Comparison of ENCODE assay signal across 8 mouse cellular contexts in the genomic region with DNA sequence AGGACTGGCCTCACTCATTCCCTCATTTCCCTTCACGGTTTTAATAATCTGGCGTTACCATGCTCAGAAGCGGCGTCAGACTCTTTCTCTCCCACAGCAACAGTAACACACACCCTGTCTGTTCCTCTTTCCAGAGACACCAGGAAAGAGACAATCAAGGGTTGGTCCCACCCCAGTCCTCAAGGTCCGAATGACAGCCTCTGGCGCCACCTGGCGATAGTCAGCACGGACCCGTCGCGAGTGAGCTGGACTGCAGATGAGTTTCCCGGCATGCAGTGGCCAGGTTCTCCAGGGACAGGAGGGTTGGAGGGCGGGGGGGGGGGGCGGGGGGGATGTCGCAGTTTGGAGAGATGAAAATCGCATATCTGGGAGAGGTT. TPM values are rescaled to one million over a fixed set of nuclear protein-coding genes. Genes with fewer than 3 reads are reported as not detected.
DNase-seq lines count a peak whose midpoint lies in the region; ATAC-seq lines count a peak whose summit lies in the region.

No protein-coding gene starts in this region.

- under 1% methylated on average over 14 of the region's 16 CpGs for WGBS in hindbrain, embryonic 12.5 days

- H3K27ac ChIP-seq in hindbrain, embryonic 12.5 days = peak overlapping the region; percentile 60; the same call in 1 of the 2 replicates

- H3K9ac ChIP-seq in hindbrain, embryonic 12.5 days = peak overlapping the region; percentile 58

- H3K4me1 ChIP-seq in hindbrain, embryonic 12.5 days = peaks cover 24% of the 10 kb centered on the region

- DNase-seq in MEL-GATA-1-ER (ENCODE audit: extremely low read depth, low read depth) = peak; percentile 90
- peak; percentile 96 to 97 for DNase-seq in cerebellum, postnatal 10 days
- DNase-seq in frontal cortex, postnatal 10 days (ENCODE audit: low spot score in 2 of 2) = peak; percentile 82 to 86
- DNase-seq in left cerebral cortex, adult 18-20 months (ENCODE audit: low spot score in 2 of 2) = peak; percentile 92 to 94
- peak; percentile 92 for DNase-seq in right cerebral cortex, adult 18-20 months
- peak; percentile 72 for DNase-seq in urinary bladder, adult 2 months (ENCODE audit: low spot score)

- H3K27me3 ChIP-seq in hindbrain, embryonic 12.5 days = peaks cover 51% of the 10 kb centered on the region

- no peaks in the 10 kb centered on the region for H3K36me3 ChIP-seq in hindbrain, embryonic 12.5 days

- ATAC-seq in hindbrain, embryonic 12.5 days (ENCODE audit: low FRiP score) = peak; percentile 77
- ATAC-seq in megakaryocyte, adult 5-6 weeks (ENCODE audit: poor library complexity, severe bottlenecking) = peak; percentile 85

- H3K4me2 ChIP-seq in hindbrain, embryonic 12.5 days (replicated peaks) = peak overlapping the region; percentile 93

- H3K4me3 ChIP-seq in hindbrain, embryonic 12.5 days = peak overlapping the region; percentile 46

- H3K9me3 ChIP-seq in hindbrain, embryonic 12.5 days (replicated peaks) = no peaks in the 10 kb centered on the region

RNA-seq across cellular contexts. Expression of a gene that starts 0.7 kb away (rescaled TPM):
- 12.6 and 13.1 TPM in 2 replicates for polyA plus RNA-seq in hindbrain, embryonic 12.5 days (2016; fragmentation: Nextera tagmentation; extraction: Ambion mirVana)
- 10 to 100 TPM; 50.0 to 54.6 TPM for total RNA-seq in left cerebral cortex, adult 18-20 months (2021)
- total RNA-seq in megakaryocyte, adult 5-6 weeks (2015) = 0.09 and 0.50 TPM in 2 replicates
- total RNA-seq in megakaryocyte, adult 5-6 weeks (2017) = 0.07 and 0.08 TPM in 2 replicates
- polyA plus RNA-seq in urinary bladder, adult 2 months (2012; rRNA removed) = 0.87 and 1.1 TPM in 2 replicates

RNA-seq across cellular contexts. Expression of a gene that starts 7.8 kb away (rescaled TPM):
- polyA plus RNA-seq in hindbrain, embryonic 12.5 days (2016; fragmentation: Nextera tagmentation; extraction: Ambion mirVana) = 8.1 and 10.3 TPM in 2 replicates
- 10 to 100 TPM; 12.2 to 13.4 TPM for total RNA-seq in left cerebral cortex, adult 18-20 months (2021)
- 0.18 and 1.4 TPM in 2 replicates for total RNA-seq in megakaryocyte, adult 5-6 weeks (2015)
- 0.24 and 0.59 TPM in 2 replicates for total RNA-seq in megakaryocyte, adult 5-6 weeks (2017)
- 8.2 and 9.0 TPM in 2 replicates for polyA plus RNA-seq in urinary bladder, adult 2 months (2012; rRNA removed)

RNA-seq across cellular contexts. Expression of a gene that starts 20.8 kb away (rescaled TPM):
- 151 and 152 TPM in 2 replicates for polyA plus RNA-seq in hindbrain, embryonic 12.5 days (2016; fragmentation: Nextera tagmentation; extraction: Ambion mirVana)
- total RNA-seq in left cerebral cortex, adult 18-20 months (2021) = 100 to 1,000 TPM; 185 to 191 TPM
- 71.9 and 97.1 TPM in 2 replicates for total RNA-seq in megakaryocyte, adult 5-6 weeks (2015)
- 158 and 222 TPM in 2 replicates for total RNA-seq in megakaryocyte, adult 5-6 weeks (2017)
- polyA plus RNA-seq in urinary bladder, adult 2 months (2012; rRNA removed) = 163 and 168 TPM in 2 replicates

RNA-seq across cellular contexts. Expression of a gene that starts 27.6 kb away (rescaled TPM):
- 40.0 and 40.7 TPM in 2 replicates for polyA plus RNA-seq in hindbrain, embryonic 12.5 days (2016; fragmentation: Nextera tagmentation; extraction: Ambion mirVana)
- 1 to 10 TPM; 4.8 to 5.9 TPM for total RNA-seq in left cerebral cortex, adult 18-20 months (2021)
- 4.1 and 4.2 TPM in 2 replicates for total RNA-seq in megakaryocyte, adult 5-6 weeks (2015)
- 2.1 and 2.9 TPM in 2 replicates for total RNA-seq in megakaryocyte, adult 5-6 weeks (2017)
- polyA plus RNA-seq in urinary bladder, adult 2 months (2012; rRNA removed) = 54.5 and 62.8 TPM in 2 replicates

RNA-seq across cellular contexts. Expression of a gene that starts 46.8 kb away (rescaled TPM):
- polyA plus RNA-seq in hindbrain, embryonic 12.5 days (2016; fragmentation: Nextera tagmentation; extraction: Ambion mirVana) = 21.9 and 23.6 TPM in 2 replicates
- total RNA-seq in left cerebral cortex, adult 18-20 months (2021) = 10 to 100 TPM; 20.3 to 23.9 TPM
- total RNA-seq in megakaryocyte, adult 5-6 weeks (2015) = 12.8 and 13.4 TPM in 2 replicates
- total RNA-seq in megakaryocyte, adult 5-6 weeks (2017) = 20.9 and 21.6 TPM in 2 replicates
- polyA plus RNA-seq in urinary bladder, adult 2 months (2012; rRNA removed) = 16.6 and 17.1 TPM in 2 replicates

Comparison
In these comparisons a context has a peak if more than half of its experiments do, and no peak if none do; other contexts are left out.
1. Peak in every context shown above with its lines: DNase-seq, ATAC-seq, H3K4me3 ChIP-seq and H3K27ac ChIP-seq.
2. RNA of a gene that starts 0.7 kb away (total RNA-seq): 50.0 to 54.6 TPM in left cerebral cortex, adult 18-20 months; 0.07 to 0.50 TPM in megakaryocyte, adult 5-6 weeks; every median in the first group is over 10 times any median in the second.
3. RNA of a gene that starts 7.8 kb away (total RNA-seq): 12.2 to 13.4 TPM in left cerebral cortex, adult 18-20 months; 0.18 to 1.4 TPM in megakaryocyte, adult 5-6 weeks; every median in the first group is over 4 times any median in the second.